Mouse (Mus musculus) skeletal muscle tissue, postnatal 0 days (tissue): ENCODE results near the gene Ccdc81. TPM values are rescaled to one million over a fixed set of nuclear protein-coding genes. Genes with fewer than 3 reads are reported as not detected.

Experiments
- polyA plus RNA-seq: library from polyadenylated mRNA; unstranded; fragments of >200 nt; fragmentation: Nextera tagmentation; extraction: Ambion mirVana; gene quantifications from 2 replicates; pipeline ENCODE4 v1.2.1, GENCODE M21; 2015

Gene Ccdc81
- polyA plus RNA-seq = 0.12 TPM in 1 of 2 replicates, not detected in the other

GRCm38 (mm10) chr7:89903442-89904343 lies at the start of gene Ccdc81:
Gene Ccdc81 (minus strand): TSS chr7:89903629.

GRCm38 (mm10) chr7:89940571-89941463 lies 37.4 kb upstream of the Ccdc81 start, which contains the start of gene Hikeshi:
Gene Hikeshi (minus strand): TSS chr7:89941204.

Other genes with a start within 250 kb of the Ccdc81 start
- gene Hikeshi, start 37.6 kb upstream of the Ccdc81 start, polyA plus RNA-seq = 116 and 128 TPM in 2 replicates
- 29.2 and 33.8 TPM in 2 replicates for gene Eed, start 77.4 kb upstream of the Ccdc81 start, polyA plus RNA-seq
- gene Picalm, start 226.6 kb upstream of the Ccdc81 start, polyA plus RNA-seq = 27.5 and 36.3 TPM in 2 replicates